Mouse (Mus musculus) lung, embryonic 14.5 days (tissue): ENCODE results near the gene Pofut1. TPM values are rescaled to one million over a fixed set of nuclear protein-coding genes. Genes with fewer than 3 reads are reported as not detected.
"Not testable (repeated sequence)": the region's sequence is repeated elsewhere in the genome, so short reads cannot be mapped to it uniquely, and the experiment has no call there.

ENCODE experiments used
- ATAC-seq: fragments of 200-750 bp; cut with Nextera tagmentation; 2 replicates; pipeline ENCODE4 v1.8.0; 2017; ENCODE audit warnings: mild to moderate bottlenecking, moderate TSS enrichment, moderate library complexity; ENCODE audit not compliant: insufficient read depth
- DNase-seq: peaks from one replicate; pipeline ENCODE4 v3.0.0-alpha.2; 2015
- H3K27ac ChIP-seq: fragments of 300-500 bp; sonication (generic); 2 replicates; pipeline ENCODE4 v1.5.1; 2014; ENCODE audit warnings: low read depth, mild to moderate bottlenecking, moderate library complexity
- H3K27me3 ChIP-seq: fragments of 300-500 bp; sonication (generic); 2 replicates; pipeline ENCODE4 v1.6.1; 2014; ENCODE audit warnings: low read length, control low read depth; ENCODE audit not compliant: insufficient read depth
- H3K36me3 ChIP-seq: fragments of 300-500 bp; sonication (generic); 2 replicates; pipeline ENCODE4 v1.6.1; 2014; ENCODE audit warnings: control low read depth; ENCODE audit not compliant: insufficient read depth
- H3K4me1 ChIP-seq: fragments of 300-500 bp; sonication (generic); 2 replicates; pipeline ENCODE4 v1.6.1; 2014; ENCODE audit warnings: antibody characterized with exemption, control low read depth; ENCODE audit not compliant: insufficient read depth
- H3K4me2 ChIP-seq: fragments of 300-500 bp; sonication (generic); 2 replicates; pipeline ENCODE4 v1.6.1; 2014; ENCODE audit warnings: mild to moderate bottlenecking
- H3K4me3 ChIP-seq: fragments of 300-500 bp; sonication (generic); 2 replicates; pipeline ENCODE4 v1.5.1; 2014; ENCODE audit warnings: low read depth, low read length
- H3K9ac ChIP-seq: fragments of 300-500 bp; sonication (generic); 2 replicates; pipeline ENCODE4 v1.6.1; 2014
- H3K9me3 ChIP-seq: fragments of 300-500 bp; sonication (generic); 2 replicates; pipeline ENCODE4 v1.6.1; 2016; ENCODE audit warnings: low read depth, low read length, control low read depth
- CTCF ChIP-seq: IDR thresholded peaks from 2 replicates; pipeline ENCODE4 v1.5.1; 2016; ENCODE audit warnings: antibody characterized with exemption, low read depth
- WGBS: fragments of 180-500 bp; shearing (Covaris S2); extraction: QIAGEN DNeasy Blood & Tissue Kit; methylation state at CpG from one replicate; pipeline ENCODE4 v1.1.7; 2014; 5-methylcytosine and 5-hydroxymethylcytosine counted together
- polyA plus RNA-seq: library from polyadenylated mRNA; unstranded; fragments of >200 nt; fragmentation: Nextera tagmentation; extraction: Ambion mirVana; gene quantifications from 2 replicates; pipeline ENCODE4 v1.2.1, GENCODE M21; 2014

The Pofut1 gene
- polyA plus RNA-seq, 1 experiment from 2014 or later = 8.5 TPM

GRCm38 (mm10) chr2:153274919-153275247 is 33.5 kb downstream of the Pofut1 start:
- Histone ChIP-seq H3K4me1 (no peaks in the 10 kb centered on the region), H3K9me3 (no peaks in the 10 kb centered on the region), H3K9ac (no peak overlapping the region), H3K27me3 (no peaks in the 10 kb centered on the region), H3K27ac (no peak overlapping the region), H3K4me3 (no peak overlapping the region), H3K4me2 (no peak overlapping the region), H3K36me3 (no peaks in the 10 kb centered on the region)
- DNase-seq (no peak), ATAC-seq (no peak)
- 73% methylated on average over 6 of the region's 6 CpGs for WGBS
- TF ChIP-seq CTCF = no peak

DNA sequence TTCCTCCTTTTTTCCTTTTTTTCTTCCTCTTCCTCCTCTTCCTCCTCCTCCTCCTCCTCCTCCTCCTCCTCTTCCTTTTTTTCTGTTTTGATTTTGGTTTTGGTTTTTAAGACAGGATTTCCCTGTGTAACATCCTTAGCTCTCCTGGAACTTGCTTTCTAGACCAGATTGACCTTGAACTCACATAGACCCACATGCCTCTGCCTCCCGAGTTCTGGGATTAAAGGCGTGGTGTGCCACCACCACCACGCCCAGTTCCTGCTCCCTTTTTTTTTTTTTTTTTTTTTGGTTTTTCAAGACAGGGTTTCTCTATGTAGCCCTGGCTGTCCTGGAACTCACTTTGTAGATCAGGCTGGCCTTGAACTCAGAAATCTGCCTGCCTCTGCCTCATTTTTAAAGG is 34.2 kb downstream of the Pofut1 start:
- DNase-seq, H3K36me3 ChIP-seq, H3K27ac ChIP-seq, H3K4me2 ChIP-seq, H3K4me1 ChIP-seq, H3K9ac ChIP-seq, H3K9me3 ChIP-seq, H3K4me3 ChIP-seq, H3K27me3 ChIP-seq, ATAC-seq: not testable (repeated sequence)
- 75% methylated on average over 3 of the region's 3 CpGs for WGBS

DNA sequence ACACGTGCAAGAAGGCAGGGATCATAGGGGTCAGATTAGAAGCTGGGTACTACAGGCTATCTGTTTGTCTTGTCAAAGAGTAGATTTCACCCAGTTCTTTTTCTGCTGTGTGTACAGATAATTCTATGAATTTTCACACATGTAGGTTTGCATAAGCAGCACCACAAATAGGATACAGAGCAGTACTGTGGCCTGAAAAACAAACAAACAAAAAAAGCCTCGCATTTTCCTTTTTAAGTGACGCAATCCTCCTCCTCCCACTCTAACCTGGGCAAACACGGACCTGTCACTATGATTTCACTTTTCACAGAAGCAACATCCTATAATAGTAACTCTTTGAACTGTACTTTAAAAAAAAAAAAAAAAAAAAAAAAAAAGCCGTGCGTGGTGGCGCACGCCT is 35.1 kb downstream of the Pofut1 start:
- TF ChIP-seq CTCF = no peak
- H3K9ac ChIP-seq = no peak overlapping the region
- ATAC-seq = no peak
- H3K9me3 ChIP-seq = no peaks in the 10 kb centered on the region
- no peak for DNase-seq
- no peaks in the 10 kb centered on the region for H3K36me3 ChIP-seq
- 84% methylated on average over 8 of the region's 8 CpGs for WGBS
- H3K27me3 ChIP-seq = no peaks in the 10 kb centered on the region
- no peak overlapping the region for H3K4me2 ChIP-seq
- H3K27ac ChIP-seq = no peak overlapping the region
- H3K4me3 ChIP-seq = no peak overlapping the region
- H3K4me1 ChIP-seq = no peaks in the 10 kb centered on the region

DNA sequence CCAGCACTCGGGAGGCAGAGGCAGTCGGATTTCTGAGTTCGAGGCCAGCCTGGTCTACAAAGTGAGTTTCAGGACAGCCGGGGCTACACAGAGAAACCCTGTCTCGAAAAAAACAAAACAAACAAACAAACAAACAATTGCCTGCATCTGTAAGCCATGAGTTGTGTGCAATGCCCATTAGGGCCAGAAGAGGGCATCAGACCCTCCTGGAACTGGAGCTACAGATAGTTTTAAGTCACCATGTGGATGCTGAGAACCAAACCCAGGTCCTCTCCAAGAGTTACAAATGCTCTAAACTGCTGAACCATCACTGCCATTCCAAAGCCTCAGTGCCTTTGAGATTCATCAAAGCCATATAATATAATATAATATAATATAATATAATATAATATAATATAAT is 35.5 kb downstream of the Pofut1 start:
- 90% methylated on average over 5 of the region's 5 CpGs for WGBS
- not testable (repeated sequence) for ATAC-seq, H3K36me3 ChIP-seq, H3K4me2 ChIP-seq, H3K27me3 ChIP-seq, DNase-seq, H3K4me1 ChIP-seq, H3K4me3 ChIP-seq, H3K27ac ChIP-seq, H3K9me3 ChIP-seq, H3K9ac ChIP-seq
- 0 out of 2 replicates have a peak, but pooled peaks have one; percentile 8 for TF ChIP-seq CTCF

- Histone ChIP-seq H3K9me3 (no peaks in the 10 kb centered on the region), H3K4me1 (no peaks in the 10 kb centered on the region), H3K27ac (no peak overlapping the region), H3K4me2 (no peak overlapping the region), H3K27me3 (no peaks in the 10 kb centered on the region), H3K4me3 (no peak overlapping the region), H3K9ac (no peak overlapping the region), H3K36me3 (no peaks in the 10 kb centered on the region)
- no peak for TF ChIP-seq CTCF
- WGBS = 75% methylated on average over 5 of the region's 5 CpGs
- ATAC-seq (no peak), DNase-seq (no peak)
Observed at GRCm38 (mm10) chr2:153278357-153278756, 37.0 kb downstream of the Pofut1 start.

GRCm38 (mm10) chr2:153283919-153284318 is 42.6 kb downstream of the Pofut1 start:
- ATAC-seq = no peak
- no peak overlapping the region for H3K4me2 ChIP-seq
- no peak overlapping the region for H3K4me3 ChIP-seq
- H3K9ac ChIP-seq = no peak overlapping the region
- no peak for TF ChIP-seq CTCF
- no peaks in the 10 kb centered on the region for H3K4me1 ChIP-seq
- no peaks in the 10 kb centered on the region for H3K9me3 ChIP-seq
- H3K27me3 ChIP-seq = no peaks in the 10 kb centered on the region
- no peak overlapping the region for H3K27ac ChIP-seq
- DNase-seq = no peak
- H3K36me3 ChIP-seq = no peaks in the 10 kb centered on the region
- 85% methylated on average over 6 of the region's 6 CpGs for WGBS

DNA sequence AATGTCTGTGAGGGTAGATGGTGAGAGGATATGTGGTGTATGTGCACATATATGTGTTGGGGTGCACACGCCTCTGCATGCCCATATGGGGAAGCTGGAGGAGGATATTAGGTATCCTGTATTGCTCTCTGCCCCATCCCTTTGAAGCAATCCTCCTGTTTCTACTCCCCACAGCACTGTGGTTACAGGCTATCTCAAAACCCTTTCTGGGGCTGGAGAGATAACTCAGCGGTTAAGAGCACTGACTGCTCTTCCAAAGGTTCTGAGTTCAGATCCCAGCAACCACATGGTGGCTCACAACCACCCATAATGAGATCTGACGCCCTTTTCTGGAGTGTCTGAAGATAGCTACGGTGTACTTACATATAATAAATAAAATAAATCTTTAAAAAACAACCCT is 45.2 kb downstream of the Pofut1 start:
- H3K27me3 ChIP-seq = no peaks in the 10 kb centered on the region
- no peak overlapping the region for H3K4me3 ChIP-seq

GRCm38 (mm10) chr2:153287835-153288234 is 46.5 kb downstream of the Pofut1 start:
- TF ChIP-seq CTCF = no peak
- H3K4me2 ChIP-seq = no peak overlapping the region
- no peaks in the 10 kb centered on the region for H3K9me3 ChIP-seq
- DNase-seq = peak; percentile 91
- H3K9ac ChIP-seq = no peak overlapping the region
- H3K27ac ChIP-seq = no peak overlapping the region
- H3K4me3 ChIP-seq = no peak overlapping the region
- H3K4me1 ChIP-seq = peaks cover 6% of the 10 kb centered on the region
- no peaks in the 10 kb centered on the region for H3K27me3 ChIP-seq
- no peaks in the 10 kb centered on the region for H3K36me3 ChIP-seq
- ATAC-seq = peak; percentile 11; the same call in 1 of the 2 replicates
- WGBS = 26% methylated on average over 6 of the region's 6 CpGs

More for the DNA sequence above, 45.2 kb downstream of the Pofut1 start:
- Histone ChIP-seq H3K27ac (no peak overlapping the region), H3K9ac (no peak overlapping the region), H3K9me3 (no peaks in the 10 kb centered on the region), H3K4me2 (no peak overlapping the region), H3K4me1 (no peaks in the 10 kb centered on the region), H3K36me3 (no peaks in the 10 kb centered on the region)
- no peak for ATAC-seq
- DNase-seq = no peak
- no peak for TF ChIP-seq CTCF
- WGBS = 82% methylated on average over 4 of the region's 4 CpGs
